Mouse (Mus musculus): ENCODE results near the gene Olfr592. TPM values are rescaled to one million over a fixed set of nuclear protein-coding genes. Genes with fewer than 3 reads are reported as not detected.
"Not testable (repeated sequence)": the region's sequence is repeated elsewhere in the genome, so short reads cannot be mapped to it uniquely, and the experiment has no call there.

Olfr592 gene
- polyA plus RNA-seq (2012; rRNA removed): not detected in 2 replicates

DNA sequence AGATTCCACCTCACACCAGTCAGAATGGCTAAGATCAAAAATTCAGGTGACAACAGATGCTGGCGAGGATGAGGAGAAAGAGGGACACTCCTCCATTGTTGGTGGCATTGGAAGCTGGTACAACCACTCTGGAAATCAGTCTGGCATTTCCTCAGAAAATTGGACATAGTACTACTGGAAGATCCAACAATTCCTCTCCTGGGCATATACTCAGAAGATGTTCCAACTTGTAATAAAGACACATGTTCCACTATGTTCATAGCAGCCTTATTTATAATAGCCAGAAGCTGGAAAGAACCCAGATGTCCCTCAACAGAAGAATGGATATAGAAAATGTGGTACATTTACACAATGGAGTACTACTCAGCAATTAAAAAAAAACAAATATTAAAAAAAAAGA is at the start of gene Olfr592:
TSS of gene Olfr592 (plus strand) at position 301 of the 400 bp plus-strand sequence.
- not testable (repeated sequence) for DNase-seq (ENCODE audit: low spot score)

DNA sequence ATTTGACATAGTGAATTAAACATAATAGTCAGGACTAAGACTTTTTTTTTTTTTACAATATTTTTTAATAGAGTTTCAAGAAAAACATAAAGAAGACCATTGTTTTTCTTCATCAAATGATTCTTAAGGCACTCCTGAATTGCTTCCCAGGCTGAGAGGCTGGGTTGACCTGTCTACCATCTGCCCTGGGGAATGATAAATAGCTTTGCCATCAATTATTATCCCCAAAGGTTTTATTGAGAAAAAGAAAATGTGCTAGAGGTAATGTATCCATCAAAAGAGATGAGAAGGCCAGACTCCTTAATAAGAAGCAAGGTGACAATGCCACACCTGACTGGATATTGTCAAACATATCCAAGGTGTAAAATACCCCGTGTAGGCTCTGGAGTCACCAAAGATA is 44.0 kb upstream of the Olfr592 start, which contains the start of gene Olfr588-ps1:
TSS of gene Olfr588-ps1 (plus strand) at position 301 of the 400 bp plus-strand sequence.
- no peak for DNase-seq (ENCODE audit: low spot score)

DNA sequence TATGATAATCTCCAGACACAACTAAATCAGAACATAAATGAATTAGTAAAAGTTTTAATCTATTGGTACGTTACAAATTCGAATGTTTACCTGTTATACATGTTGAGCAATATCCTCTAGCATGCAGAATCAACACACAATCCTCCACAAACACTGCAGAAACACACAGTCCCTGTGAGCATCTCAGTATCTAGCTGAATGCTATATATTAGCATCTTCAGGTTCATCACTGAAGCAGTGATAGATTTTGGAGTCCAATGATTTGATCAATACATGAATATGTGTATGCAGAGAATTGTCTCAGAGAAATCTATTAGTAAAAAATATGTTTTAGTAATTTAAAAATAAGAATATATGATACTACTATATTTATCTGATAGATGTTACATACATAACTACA is 28.3 kb upstream of the Olfr592 start, which contains the start of gene Olfr589:
TSS of gene Olfr589 (minus strand) at position 101 of the 400 bp plus-strand sequence.
- no peak for DNase-seq (ENCODE audit: low spot score)

DNA sequence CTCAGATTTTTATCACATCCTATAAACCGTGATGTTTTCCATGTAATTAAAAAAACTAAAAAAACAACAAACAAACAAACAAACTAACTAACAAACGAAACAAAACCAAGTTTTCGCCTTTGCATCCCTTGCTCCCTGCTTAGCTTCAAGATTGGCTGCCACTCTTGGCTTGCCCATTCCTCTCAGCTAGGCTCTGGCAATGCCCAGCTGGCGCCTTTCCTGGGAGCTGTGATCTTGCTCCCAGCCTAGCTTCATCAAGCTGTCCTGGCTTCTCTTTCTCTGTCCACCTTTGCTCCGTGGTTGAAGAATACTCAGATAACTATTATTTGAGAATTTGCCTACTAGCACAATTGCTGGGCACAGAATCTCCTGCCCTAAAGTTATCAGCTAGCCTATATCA is 14.9 kb upstream of the Olfr592 start:
- no peak for DNase-seq (ENCODE audit: low spot score)

DNA sequence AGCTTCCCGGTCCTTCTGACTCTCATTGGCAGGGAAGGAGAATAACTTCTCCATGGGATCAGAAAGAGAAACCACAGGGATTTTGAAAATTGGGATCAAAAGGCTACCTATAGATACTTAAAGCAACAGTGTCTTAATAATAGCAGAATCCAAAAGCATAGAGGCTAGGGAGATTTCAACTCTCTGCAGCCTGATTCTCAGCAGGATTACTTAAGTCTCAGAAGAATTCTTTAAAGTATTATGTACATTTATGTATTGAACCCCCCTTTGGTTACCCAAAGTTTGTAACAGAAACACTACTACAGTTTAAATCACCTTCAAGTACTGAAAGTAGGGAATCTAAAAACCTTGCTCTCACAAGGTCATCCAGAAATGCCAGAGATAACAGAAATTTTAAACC is 6.4 kb upstream of the Olfr592 start, which contains the start of gene Olfr591:
TSS of gene Olfr591 (minus strand) at position 101 of the 400 bp plus-strand sequence.
- no peak for DNase-seq (ENCODE audit: low spot score)

DNA sequence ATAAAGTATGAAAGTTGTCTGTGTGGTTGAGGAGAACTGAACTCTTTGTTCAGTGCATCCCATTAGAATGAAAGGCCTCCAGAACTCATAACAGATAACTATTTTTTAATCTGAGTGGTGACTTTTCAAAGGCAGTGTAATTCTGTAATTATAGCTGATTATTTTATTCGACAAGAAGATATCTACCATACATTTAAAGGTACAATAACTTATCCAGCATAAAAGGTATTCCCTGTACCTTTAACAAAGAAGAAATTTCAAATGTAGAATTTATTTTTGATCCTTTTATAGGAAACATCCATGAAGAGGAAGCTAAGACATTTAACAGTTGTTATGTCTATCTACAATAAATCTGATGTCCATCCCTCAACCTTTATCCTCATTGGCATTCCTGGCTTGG is 27.0 kb downstream of the Olfr592 start, which contains the start of gene Olfr593:
TSS of gene Olfr593 (plus strand) at position 301 of the 400 bp plus-strand sequence.
- DNase-seq (ENCODE audit: low spot score): no peak

DNA sequence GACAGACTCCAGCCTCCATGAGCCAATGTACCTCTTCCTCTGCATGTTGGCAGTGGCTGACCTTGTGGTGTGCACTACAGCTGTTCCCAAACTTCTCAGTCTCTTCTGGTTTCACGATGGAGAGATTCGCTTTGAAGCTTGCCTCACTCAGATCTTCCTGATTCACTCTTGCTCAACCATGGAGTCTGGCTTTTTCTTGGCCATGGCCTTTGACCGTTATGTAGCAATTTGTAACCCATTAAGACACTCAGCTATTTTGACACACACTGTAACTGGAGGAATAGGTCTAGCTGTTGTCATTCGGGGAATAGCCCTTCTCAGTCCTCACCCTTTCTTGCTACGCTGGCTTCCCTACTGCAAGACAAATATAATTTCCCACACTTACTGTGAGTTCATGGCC is 27.4 kb downstream of the Olfr592 start:
- DNase-seq (ENCODE audit: low spot score): not testable (repeated sequence)

DNA sequence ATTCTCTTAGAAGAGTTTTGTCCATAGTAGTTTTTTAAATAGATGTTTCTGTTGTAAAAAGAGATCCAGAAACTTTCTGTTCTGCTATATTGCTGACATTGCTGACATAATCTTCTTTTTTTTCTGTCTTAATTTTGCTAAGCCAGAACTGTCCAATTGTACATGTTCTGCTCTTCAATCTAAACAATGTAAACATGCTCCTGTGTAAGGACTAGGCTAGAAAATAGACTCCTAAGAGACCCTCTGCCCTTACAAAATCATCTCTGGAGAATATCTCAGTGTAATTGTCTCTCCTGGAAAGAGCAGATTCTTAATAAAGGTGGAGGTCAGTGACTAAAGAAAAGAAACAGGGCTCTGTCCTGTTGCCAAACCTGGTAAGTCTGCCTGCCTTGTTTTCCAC is 32.1 kb downstream of the Olfr592 start, which contains the start of gene Olfr594:
TSS of gene Olfr594 (plus strand) at position 301 of the 400 bp plus-strand sequence.
- no peak for DNase-seq (ENCODE audit: low spot score)

Other genes starting within 250 kb of the Olfr592 start
- gene Olfr573-ps1, start 242.2 kb upstream of the Olfr592 start, polyA plus RNA-seq (2012; rRNA removed): not detected in 2 replicates
- not detected in 2 replicates for gene Olfr574, start 236.3 kb upstream of the Olfr592 start, polyA plus RNA-seq (2012; rRNA removed)
- gene Olfr575, start 226.0 kb upstream of the Olfr592 start, polyA plus RNA-seq (2012; rRNA removed): not detected in 2 replicates
- not detected in 2 replicates for gene Olfr576, start 222.1 kb upstream of the Olfr592 start, polyA plus RNA-seq (2012; rRNA removed)
- not detected in 2 replicates for gene Olfr577, start 208.9 kb upstream of the Olfr592 start, polyA plus RNA-seq (2012; rRNA removed)
- gene Olfr578, start 195.5 kb upstream of the Olfr592 start, polyA plus RNA-seq (2012; rRNA removed): not detected in 2 replicates
- not detected in 2 replicates for gene Olfr582, start 146.8 kb upstream of the Olfr592 start, polyA plus RNA-seq (2012; rRNA removed)
- not detected in 2 replicates for gene Olfr583, start 133.5 kb upstream of the Olfr592 start, polyA plus RNA-seq (2012; rRNA removed)
- gene Olfr584, start 102.9 kb upstream of the Olfr592 start, polyA plus RNA-seq (2012; rRNA removed): not detected in 2 replicates
- not detected in 2 replicates for gene Olfr585, start 87.1 kb upstream of the Olfr592 start, polyA plus RNA-seq (2012; rRNA removed)
- gene Olfr586, start 59.2 kb upstream of the Olfr592 start, polyA plus RNA-seq (2012; rRNA removed): not detected in 2 replicates
- not detected in 2 replicates for gene Olfr588-ps1, start 43.9 kb upstream of the Olfr592 start, polyA plus RNA-seq (2012; rRNA removed)
- not detected in 2 replicates for gene Olfr589, start 28.4 kb upstream of the Olfr592 start, polyA plus RNA-seq (2012; rRNA removed)
- not detected in 2 replicates for gene Olfr591, start 6.5 kb upstream of the Olfr592 start, polyA plus RNA-seq (2012; rRNA removed)
- not detected in 2 replicates for gene Olfr593, start 27.1 kb downstream of the Olfr592 start, polyA plus RNA-seq (2012; rRNA removed)
- not detected in 2 replicates for gene Olfr594, start 32.2 kb downstream of the Olfr592 start, polyA plus RNA-seq (2012; rRNA removed)
- not detected in 2 replicates for gene Usp17ld, start 67.7 kb downstream of the Olfr592 start, polyA plus RNA-seq (2012; rRNA removed)
- gene Olfr596, start 120.8 kb downstream of the Olfr592 start, polyA plus RNA-seq (2012; rRNA removed): not detected in 2 replicates
- not detected in 2 replicates for gene Olfr597, start 131.5 kb downstream of the Olfr592 start, polyA plus RNA-seq (2012; rRNA removed)
- gene Olfr598, start 138.8 kb downstream of the Olfr592 start, polyA plus RNA-seq (2012; rRNA removed): not detected in 2 replicates
- gene Olfr599, start 151.1 kb downstream of the Olfr592 start, polyA plus RNA-seq (2012; rRNA removed): not detected in 2 replicates
- not detected in 2 replicates for gene Olfr600, start 164.9 kb downstream of the Olfr592 start, polyA plus RNA-seq (2012; rRNA removed)
- not detected in 2 replicates for gene Olfr601, start 177.9 kb downstream of the Olfr592 start, polyA plus RNA-seq (2012; rRNA removed)
- not detected in 2 replicates for gene Olfr603, start 201.4 kb downstream of the Olfr592 start, polyA plus RNA-seq (2012; rRNA removed)
- not detected in 2 replicates for gene Usp17lc, start 230.3 kb downstream of the Olfr592 start, polyA plus RNA-seq (2012; rRNA removed)

Measured in urinary bladder, adult 2 months (tissue).